Mouse (Mus musculus) cerebellum, adult 18-20 months (tissue): ENCODE data around the gene Foxp1.

Experiments used
- DNase-seq, 2 experiments: peaks; one replicate each; pipeline ENCODE4 v3.0.0; 2021

The Foxp1 gene

DNA sequence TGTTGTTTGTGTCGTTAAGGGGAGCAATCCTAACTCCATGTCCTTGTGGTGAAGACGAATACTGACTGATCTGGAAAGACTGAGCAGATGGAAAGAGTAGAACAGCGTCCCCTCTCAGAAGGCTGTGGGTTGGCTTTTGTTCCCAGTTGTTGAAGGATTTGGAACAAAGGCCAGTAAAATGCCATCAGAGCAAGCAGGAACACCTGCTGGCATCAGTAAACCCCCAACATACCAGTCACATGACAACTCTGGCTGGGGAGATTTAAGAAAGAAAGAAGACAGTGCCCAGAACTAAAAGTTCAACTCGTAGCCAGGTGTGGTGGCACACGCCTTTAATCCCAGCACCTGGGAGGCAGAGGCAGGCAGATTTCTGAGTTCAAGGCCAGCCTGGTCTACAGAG, 549.1 kb downstream of the Foxp1 start:
- DNase-seq = no peak

DNA sequence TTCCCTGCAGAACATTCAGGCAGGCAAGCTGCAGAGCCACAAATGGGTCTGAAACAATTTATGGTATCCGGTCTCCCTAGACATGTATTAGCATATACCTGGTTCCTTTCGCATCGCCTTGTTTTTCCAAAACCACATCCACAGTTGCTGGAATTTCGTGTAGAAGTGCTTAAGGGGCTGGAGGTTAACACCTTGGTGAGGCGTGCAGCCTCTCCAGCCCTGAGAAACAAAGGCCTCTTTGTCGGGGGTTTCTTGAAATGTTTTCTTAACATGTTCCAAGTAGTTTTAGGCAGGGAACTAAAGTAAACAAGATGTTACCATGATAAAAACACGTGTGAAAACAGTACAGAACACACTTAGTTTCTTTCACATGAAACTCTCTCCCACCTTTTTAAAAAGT, 550.1 kb downstream of the Foxp1 start:
- DNase-seq = no peak

DNA sequence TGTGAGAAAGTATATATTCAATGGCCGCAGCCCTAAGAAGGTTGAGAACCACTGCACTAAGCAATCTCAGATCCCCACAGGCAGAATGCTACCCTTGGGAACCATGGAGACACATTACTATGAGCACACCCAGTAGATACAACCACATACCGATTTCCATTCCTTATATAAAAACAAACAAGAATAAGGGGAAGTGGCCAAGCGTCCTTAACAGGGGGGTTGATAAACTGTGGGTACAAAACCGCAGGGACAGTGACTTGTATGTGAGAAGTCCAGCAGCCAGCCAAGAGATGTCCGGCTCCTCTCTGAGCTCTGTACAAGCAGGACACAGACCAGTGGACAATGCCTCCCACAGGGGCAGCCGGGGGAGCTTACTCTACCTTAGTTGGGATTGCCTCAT, 563.2 kb downstream of the Foxp1 start:
- no peak for DNase-seq

DNA sequence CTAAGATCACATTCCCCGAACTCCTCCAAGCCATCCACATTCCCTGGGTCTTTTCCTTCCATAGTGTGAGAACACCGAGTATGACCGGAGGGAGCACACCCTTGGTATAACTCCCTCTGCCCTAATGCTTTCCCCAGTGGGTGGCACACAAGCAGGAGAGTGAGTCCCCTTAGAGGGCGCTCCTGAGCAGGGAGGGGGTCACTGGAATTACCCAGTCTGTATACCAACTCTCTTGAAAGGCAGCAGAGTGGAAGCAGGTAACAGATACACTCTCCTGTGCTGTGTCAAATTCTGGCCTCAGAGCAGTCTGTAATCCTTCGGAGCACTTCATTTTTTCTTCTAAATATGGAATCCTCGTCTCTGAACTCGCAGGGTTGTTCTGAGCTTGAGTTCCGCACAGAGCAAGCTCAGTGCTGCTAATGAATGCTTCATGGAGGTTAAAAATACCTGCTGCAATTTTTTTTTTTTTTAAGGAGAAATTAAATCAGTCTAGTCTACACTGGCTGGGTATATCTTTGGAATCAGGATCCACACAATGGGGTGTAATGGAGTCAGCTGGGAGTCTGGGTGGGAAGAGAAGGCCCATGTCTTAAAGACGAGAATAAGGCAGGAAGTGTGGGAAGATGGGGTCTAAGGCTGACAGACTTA, 565.9 kb downstream of the Foxp1 start:
- no peak for DNase-seq

DNA sequence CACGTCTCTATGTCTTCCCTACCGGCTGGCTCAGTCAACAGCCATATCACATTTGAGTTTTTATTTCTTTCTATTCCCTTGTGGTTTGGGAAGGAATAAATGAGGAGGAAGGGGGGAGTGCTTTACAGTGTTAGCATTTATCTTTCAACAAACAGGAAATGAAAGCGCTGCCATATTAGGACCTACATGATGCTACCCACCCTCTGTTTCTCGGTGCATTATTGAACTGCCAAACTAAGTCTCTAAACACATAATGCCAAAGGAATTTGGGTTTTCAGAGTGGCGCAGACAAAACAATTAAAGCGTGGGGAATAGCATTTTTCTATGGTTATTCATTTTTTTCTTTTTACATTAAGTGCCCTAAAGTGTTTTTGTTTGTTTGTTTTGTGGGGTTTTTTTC, 566.8 kb downstream of the Foxp1 start:
- no peak for DNase-seq

DNA sequence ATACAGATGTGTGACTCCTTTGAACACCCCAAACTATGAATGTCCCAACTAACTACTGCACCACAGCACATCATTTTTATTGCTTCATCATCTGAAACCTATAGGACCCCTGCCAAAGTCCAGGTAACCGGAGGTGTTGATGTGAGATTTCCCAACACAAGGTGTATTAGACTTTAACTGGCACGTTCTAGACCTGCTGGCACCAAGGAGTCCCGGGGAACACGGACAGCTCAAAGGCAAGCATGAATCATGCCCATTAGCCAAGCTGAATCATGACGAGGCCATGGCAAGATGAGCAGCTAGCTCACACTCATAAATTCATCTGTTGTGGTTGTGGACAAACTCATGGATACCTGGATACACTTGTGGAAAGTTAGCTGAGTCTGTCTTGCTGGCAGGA, 568.1 kb downstream of the Foxp1 start:
- DNase-seq = no peak

DNA sequence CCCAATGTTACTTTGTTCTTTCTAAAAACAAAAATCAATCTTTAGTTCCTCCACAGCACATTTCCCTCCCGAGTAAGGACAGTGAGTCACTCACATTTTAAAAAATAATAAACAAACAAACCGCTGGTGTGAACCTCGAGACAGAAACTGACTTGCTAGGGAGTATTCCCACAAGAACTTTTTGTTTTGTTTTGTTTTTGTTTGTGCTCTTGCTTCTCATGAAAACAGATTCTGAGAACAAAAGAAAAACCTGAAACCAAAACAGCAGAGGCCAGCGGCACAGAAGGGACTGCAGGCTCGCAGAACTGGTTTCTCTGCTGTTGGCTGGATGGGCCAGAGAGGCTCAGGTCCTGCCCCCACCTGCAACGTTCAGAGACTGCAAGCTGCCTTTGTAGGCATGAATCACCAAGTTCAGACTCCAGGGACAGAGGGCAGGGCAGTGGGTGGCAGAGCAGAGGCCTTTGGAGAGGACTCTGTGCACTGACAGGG, 572.8 kb downstream of the Foxp1 start:
- no peak for DNase-seq

DNA sequence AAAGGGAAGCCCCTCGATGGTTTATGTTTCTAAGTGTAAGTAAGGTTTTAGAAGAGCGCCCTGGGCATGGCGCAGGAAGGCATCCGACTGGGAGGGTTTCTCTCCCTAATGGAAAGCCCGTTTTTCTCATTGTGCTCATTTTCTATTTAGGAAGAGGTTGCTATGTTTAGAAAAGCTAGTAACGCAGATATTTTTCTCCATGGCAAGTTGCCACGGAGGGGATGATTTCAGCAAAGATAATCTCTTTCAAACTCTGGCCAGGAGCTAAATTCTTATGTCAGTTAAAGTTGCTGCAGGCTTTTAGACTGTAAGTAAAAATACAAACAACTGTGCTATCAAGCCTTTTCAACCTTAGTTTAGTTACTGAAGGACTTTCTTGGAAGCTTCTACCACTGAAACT, 573.2 kb downstream of the Foxp1 start:
- DNase-seq = no peak

DNA sequence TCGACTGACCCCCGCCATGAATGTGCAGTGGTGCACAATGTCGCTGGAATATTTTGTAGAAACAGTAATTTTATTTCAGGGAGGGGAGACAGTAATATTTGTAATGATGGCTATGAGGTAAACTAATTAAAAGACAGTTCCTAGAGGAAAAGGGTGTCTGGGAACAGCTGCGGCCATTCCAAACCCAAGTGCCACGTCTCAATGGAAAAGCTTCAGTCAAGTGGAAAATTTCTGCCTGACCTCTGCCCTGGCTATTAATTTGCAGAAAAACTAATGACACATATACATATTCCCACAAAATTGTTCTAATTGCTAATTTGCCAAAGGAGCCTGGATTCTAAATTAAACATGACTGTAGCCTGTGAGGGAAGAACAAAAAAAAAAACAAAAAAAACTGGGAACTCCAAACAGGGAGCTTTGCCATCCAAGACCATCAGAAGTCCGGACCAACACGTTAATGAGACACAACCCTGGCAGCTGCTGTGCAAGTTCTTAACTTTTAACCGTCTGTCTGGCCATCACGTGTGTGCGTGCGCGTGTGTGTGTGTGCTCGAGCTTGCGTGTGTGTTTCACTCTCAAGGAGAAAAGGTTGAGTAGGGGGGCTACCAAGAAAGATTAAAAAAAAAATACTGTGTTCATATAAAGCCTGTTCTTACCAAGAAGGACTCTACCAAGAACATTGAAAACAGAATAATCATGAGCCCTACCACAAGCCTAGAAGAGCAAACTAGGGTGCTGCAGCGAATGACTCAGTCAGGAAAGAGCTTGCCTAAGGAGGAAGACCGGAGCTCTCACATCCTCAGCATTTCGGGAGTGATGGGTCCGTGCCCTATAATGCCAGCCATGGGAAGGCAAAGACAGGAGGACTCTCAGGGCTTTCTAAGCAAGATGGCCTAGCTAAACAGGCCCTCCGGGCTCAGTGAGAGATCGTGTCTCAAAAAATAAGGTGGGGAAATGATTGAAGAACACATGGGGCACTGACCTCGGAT, 574.1 kb downstream of the Foxp1 start:
- no peak for DNase-seq

DNA sequence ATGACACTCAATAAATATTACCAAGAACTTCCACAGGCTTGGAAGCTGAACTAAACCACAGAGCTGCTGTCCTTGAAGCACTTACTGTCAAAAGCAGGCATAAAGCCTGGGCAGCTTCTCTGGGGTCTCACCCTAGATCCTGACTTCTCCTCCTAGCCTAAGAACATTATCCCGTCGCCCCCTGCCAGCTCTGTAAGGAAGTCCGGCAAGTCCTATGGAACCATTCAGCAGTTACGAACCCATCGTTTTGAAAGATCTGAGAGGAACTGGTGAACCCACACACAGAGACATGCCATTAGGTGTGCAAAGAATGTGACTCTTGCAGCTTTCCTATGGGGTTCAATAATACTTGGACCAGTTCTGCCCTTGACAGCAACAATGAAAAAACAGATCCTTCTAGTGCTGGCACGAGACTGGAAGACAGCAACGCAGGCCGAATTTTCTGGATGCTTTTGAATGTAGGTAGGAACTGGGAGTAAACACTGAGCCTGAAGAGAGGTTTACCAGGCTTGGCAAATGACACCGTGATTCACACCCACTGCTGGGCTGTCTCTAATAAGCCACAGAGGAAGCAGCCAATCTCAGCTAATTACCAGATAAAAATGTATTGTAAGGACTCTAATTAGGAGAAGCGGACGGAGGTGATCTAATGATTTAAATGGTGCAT, 574.9 kb downstream of the Foxp1 start:
- no peak for DNase-seq

DNA sequence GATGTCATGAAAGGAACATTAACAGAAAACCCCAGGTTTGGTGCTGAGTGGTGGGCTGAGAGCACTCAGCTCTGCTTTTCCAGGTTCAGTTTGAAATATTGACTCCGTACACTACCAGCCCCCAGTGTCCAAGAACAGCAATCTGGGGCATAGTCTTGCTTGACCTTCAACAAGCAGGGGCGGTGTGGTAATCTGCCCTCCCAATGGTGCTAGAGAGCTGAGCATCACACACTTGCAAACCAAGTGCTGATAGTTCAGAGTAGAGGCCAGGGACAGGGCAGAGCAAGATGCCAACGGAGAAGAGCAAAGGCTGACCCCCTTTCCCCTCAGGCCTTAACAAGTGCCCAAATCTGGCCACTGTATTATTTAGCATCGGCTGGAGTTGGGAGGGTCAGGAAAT, 575.8 kb downstream of the Foxp1 start:
- DNase-seq = no peak

DNA sequence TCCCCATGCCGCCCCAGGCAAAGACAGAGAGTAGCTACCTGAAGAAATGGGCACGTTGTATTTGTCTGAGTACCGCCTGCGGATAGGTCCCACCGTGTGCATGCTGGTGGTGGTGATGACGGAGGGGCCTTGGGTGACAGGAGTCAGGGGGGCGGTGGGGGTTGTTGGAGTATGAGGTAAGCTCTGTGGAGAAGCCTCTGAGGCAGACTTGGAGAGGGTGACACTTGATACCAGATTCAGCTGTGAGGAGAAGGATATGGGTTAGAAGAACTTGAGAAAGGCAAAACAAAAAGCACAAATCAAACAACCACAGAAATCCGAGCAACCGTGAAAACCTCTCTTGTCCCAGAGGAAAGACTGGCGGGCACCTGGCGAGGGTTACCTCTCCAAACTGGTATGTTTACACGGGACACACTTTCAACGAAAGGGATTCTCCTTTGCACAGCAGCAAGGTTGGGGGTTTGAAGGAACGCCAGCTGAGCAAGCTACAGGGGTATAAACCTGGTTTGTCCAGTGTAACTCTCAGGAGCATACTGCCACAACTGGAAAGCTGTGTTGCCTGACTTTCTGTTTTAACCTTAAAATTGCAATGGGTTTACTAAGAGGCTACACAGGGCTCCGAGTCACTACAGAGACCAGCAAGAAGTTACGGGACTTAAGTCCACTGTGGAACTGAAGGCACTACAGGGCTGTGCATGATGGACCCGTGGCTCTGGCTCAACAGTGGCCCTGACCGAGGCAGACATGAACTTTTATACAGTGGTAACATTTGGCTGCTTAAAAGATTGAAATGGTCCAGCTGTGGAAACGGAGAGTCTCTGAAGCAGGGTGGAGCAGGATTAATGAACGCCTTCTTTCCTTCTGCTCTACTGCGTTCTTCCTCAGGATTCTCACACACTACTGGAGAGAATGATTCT, 576.8 kb downstream of the Foxp1 start:
- no peak for DNase-seq

DNA sequence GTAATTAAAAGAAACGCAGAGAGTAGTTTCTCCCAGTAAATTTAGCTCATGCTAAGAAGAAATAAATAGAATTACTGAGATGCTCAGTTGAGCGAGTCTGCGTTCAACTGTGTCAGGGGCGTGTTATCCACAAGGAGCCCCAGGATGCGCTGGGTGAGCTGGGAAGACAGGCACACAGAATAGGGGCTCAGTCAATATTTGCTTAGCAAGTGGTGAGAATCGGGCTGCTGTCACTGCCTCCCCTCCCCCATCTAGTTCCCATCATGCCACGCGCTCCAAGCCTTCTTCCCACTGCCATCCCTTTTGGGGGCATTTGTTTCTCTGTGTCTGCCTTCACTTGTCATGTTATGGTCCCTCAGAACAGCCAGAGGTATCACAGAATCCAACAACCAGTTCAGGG, 584.2 kb downstream of the Foxp1 start:
- no peak for DNase-seq

DNA sequence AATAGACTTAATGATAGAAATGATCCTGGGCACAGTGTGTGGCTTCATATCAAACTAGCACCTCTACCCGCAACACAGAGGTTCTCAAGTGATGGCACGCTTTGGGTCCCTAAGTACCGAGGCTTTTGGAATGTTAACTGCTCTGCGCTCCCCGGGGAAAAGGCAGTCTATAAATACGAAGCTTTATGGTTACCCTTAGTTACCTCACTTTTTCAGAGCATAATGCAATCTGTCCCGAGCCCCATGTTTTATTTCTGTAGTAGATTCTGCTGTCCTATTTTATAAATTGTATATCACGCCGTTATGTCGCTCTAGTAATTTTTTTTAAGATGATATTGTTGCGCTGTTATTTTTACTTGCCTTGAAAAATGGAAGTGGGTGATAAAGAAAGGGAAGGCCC, 585.0 kb downstream of the Foxp1 start:
- DNase-seq = no peak

DNA sequence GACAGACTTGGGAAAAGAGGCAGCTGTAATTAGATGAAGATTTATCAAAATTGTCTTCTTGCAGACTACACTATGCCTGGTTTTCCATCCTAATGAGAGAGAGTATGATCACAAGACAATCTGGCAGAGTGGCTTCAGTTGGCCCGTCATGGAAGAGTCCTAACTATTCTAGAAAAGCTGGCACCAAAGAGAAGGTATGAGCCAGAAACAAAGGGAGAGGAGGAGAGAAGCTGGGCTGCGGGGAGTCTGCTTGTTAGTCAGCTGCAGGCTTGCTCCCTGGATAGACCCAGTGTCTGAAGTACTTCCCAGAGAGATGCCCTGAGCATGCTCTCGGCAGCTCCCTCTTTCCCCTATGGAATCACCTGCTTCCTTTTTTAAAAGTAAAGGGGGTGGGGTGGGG, 586.1 kb downstream of the Foxp1 start:
- DNase-seq = no peak

DNA sequence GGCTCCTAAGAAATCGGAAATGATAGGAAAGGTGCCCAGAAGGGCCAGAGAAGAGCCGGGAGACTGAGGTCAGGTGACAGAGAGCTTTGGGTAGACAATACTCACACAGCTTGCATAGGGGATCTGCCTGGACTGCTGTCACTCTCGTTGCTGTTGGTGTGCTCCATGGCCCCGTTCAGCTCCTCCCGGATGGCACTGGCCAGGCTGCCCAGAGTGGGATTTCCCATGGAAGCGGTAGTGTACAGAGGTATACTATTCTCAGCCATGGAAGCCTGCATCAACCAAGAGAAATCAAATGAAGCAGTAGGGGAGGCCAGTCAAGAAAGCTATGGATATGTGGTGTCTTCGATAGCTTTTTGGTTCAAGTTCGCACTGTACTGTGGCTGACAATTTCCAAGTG, 587.4 kb downstream of the Foxp1 start:
- no peak for DNase-seq

DNA sequence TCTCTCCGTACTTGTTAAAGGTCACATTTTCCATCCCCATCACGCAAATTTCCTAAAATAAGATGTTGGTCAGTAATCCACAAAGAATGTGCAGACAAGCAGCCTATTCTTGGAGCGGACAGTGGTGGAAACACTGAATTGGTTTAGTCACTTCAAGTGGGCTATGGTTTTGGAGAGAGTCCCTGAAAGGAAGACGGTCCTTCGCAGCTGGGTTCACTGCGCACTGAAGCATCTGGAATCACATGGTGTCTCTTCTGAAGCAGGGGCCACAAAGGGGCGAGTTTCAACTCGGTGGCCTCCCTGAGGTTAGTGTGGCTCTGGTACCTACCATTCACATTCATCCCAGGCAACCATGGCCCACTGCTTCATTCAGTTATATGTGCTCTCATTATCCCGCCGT, 588.1 kb downstream of the Foxp1 start:
- no peak for DNase-seq

DNA sequence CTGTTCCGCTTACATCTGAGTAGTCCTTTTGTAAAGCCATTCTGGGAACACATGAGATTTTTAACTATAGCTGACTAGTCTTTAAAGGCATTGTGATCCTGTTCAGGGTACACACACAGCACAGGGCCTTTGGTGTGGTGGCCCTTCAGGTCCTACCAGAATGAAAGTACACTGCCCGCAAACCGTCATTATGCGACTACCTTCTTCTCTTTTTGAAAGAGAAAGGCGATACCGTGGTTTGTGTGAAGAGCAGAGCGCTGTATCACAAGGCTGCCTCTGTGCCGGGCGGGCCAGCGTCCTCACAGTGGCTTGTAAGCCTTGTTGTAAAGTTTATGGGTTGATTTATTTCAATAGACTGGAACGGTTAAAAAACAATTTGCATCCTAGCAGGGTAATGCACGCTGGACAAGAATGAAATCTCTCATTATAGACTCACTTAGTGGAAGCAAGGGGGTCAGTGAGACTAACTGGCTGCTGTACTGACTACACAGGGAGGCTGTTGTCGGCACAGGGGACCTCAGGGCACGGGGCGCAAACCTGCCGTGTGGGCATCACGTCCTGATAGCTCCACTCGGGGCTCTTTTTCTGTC, 589.3 kb downstream of the Foxp1 start:
- no peak for DNase-seq

DNA sequence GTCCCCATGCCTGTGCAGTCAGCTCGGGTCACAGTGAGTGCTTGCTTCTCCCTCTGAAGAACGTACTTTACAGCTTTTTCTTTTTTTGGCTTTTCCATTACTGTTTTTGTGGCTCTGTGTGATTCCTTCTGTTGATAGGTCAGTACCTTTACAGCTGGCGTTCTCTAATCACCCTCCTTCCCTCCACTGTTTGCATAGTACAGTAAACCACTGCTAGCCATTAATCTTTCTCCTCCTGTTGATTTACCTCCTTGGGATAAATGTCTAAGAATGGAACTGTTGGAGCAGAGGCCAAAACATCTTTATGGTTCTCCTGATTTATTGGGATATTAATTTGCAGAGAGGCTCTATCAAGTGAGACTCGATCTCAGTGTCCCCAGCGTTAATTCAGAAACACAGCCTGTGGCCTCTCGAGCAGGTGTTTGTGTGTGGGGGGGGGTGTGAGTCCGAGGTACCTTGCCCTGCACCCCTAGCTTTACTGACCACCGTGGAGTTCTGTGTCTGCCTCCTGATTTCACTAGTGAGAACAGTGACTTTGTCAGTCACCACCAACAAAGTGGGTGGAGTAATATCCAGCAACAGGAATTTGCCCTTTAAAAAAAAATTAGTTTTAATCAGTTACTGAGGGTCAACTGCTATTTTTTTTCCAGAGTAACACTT, 590.5 kb downstream of the Foxp1 start:
- DNase-seq = no peak

DNA sequence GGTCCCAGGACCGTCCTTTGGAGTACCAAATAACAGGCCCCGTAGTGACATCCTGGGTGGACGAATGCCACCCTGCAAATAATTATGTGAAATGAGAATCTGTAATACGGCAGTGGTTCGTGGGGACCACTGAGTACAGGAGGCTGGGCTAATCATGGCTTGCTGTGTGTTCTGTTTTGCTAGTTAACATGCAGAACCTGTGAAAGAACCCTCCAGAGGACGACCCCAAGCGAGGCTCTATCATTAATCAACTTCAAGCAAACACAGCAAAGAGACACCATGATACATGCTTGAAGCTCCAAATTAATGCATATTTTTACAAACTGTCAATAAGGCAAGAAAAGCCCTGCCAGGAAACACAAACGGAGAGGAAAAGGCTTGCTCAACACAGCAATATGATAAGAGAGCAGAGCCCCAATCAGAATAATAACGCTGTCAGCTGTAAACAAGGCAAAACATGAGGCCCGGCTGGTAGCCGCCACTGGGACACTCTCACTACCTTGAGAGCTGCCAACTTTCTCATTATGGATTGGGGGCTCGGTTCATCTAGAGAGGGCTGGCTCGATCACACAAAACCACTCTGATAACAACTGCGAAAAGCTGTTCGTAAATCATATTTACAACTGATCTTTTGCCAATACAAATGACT, 591.7 kb downstream of the Foxp1 start:
- no peak for DNase-seq

DNA sequence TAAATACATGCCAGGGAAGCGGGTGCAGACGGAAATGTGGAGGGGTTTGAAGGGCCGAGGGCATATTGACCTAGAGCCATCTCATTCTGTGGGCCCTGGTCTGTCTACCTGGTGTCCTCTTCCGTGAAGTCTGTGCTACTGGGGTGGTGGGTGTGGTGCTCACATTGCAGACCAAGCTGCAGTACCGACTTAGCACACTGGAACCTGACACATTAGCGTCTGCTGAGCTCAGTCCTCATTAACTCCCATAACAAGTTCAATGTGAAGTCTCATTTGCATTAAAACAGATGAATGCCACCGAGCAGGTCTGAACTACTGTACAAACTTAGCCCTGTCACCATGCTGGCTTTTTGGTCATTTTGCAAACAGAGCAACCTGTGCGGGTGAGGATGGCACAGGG, 594.2 kb downstream of the Foxp1 start:
- DNase-seq = no peak
